Mouse (Mus musculus) kidney, postnatal 0 days (tissue): ENCODE measurements around the gene Vgll4. TPM values are rescaled to one million over a fixed set of nuclear protein-coding genes. Genes with fewer than 3 reads are reported as not detected.

Experiments used
- ATAC-seq: fragments of 200-750 bp; cut with Nextera tagmentation; replicated peaks from 2 replicates; pipeline ENCODE4 v1.8.0; 2017; ENCODE audit warnings: low read depth, moderate number of reproducible peaks, moderate TSS enrichment, moderate library complexity; ENCODE audit not compliant: low FRiP score
- DNase-seq: peaks from one replicate; pipeline ENCODE4 v3.0.0-alpha.2; 2016; ENCODE audit warnings: low spot score
- H3K27ac ChIP-seq: fragments of 300-500 bp; sonication (generic); 2 replicates; pipeline ENCODE4 v1.5.1; 2014; ENCODE audit warnings: mild to moderate bottlenecking
- H3K27me3 ChIP-seq: fragments of 300-500 bp; sonication (generic); 2 replicates; pipeline ENCODE4 v1.6.1; 2014; ENCODE audit warnings: low read length, mixed read lengths; ENCODE audit not compliant: insufficient read depth
- H3K36me3 ChIP-seq: fragments of 300-500 bp; sonication (generic); 2 replicates; pipeline ENCODE4 v1.6.1; 2014; ENCODE audit warnings: low read length, mixed read lengths; ENCODE audit not compliant: insufficient read depth
- H3K4me1 ChIP-seq: fragments of 300-500 bp; sonication (generic); replicated peaks from 2 replicates; pipeline ENCODE4 v1.6.1; 2014; ENCODE audit warnings: antibody characterized with exemption, low read length, mixed read lengths; ENCODE audit not compliant: insufficient read depth
- H3K4me2 ChIP-seq: fragments of 300-500 bp; sonication (generic); 2 replicates; pipeline ENCODE4 v1.6.1; 2014; ENCODE audit warnings: mild to moderate bottlenecking, low read length, moderate library complexity, mixed read lengths
- H3K4me3 ChIP-seq: fragments of 300-500 bp; sonication (generic); replicated peaks from 2 replicates; pipeline ENCODE4 v1.5.1; 2014; ENCODE audit warnings: low read depth, low read length
- H3K9ac ChIP-seq: fragments of 300-500 bp; sonication (generic); 2 replicates; pipeline ENCODE4 v1.6.1; 2014; ENCODE audit warnings: low read depth, low read length
- H3K9me3 ChIP-seq: fragments of 300-500 bp; sonication (generic); replicated peaks from 2 replicates; pipeline ENCODE4 v1.6.1; 2016; ENCODE audit warnings: low read length, inconsistent platforms, mixed read lengths
- CTCF ChIP-seq: IDR thresholded peaks from 2 replicates; pipeline ENCODE4 v1.5.1; 2016; ENCODE audit warnings: antibody characterized with exemption, low read depth, mild to moderate bottlenecking, moderate library complexity
- WGBS: fragments of 180-500 bp; shearing (Covaris S2); extraction: QIAGEN DNeasy Blood & Tissue Kit; methylation state at CpG from one replicate; pipeline ENCODE4 v1.1.7; 2014; 5-methylcytosine and 5-hydroxymethylcytosine counted together
- polyA plus RNA-seq: library from polyadenylated mRNA; unstranded; fragments of >200 nt; fragmentation: Nextera tagmentation; extraction: Ambion mirVana; gene quantifications from 2 replicates; pipeline ENCODE4 v1.2.1, GENCODE M21; 2015

Vgll4 gene
- polyA plus RNA-seq, 1 experiment from 2014 or later = 97.2 TPM

DNA sequence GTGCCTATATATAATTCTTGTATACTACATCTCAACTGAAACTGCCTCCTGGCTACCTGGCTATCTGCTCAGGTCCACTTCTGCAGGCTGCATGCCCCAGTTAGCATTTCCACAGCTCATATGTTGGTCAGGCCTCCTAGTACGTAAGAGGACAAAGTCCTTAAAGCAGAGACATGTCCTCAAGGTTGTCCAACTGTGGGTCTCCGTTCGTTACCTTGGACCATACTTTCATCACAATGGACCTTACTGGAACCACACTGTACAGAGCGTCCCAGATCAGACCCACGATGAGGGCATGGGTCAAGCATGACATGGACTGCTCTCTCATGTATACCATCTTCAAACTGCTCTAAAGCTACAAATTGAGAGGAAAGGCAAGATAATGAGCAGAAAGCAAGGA, 16.2 kb downstream of the Vgll4 start:
- DNase-seq = no peak
- no peaks in the 10 kb centered on the region for H3K27me3 ChIP-seq
- 92% methylated on average over 5 of the region's 5 CpGs for WGBS

DNA sequence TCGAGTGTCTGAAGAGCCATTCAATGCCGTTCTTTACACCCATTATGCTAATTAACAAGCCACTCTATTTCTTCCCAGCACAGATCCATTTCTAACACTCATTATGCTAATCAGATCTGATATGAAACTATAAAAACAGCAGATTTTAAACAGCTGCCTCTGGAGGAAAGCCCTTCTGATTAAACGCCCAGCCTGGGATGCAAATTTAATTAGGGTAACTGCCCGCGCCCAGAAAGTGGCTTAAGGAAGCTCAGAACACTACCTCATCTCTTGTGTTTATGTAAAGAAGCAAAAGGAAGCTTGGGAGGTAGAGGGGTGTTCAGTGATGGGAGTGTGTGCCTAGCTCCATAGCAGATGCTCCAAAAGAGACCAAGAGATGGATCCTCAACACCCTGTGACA, 17.4 kb downstream of the Vgll4 start:
- H3K36me3 ChIP-seq = no peaks in the 10 kb centered on the region
- no peak overlapping the region for H3K27ac ChIP-seq
- no peak for ATAC-seq
- no peak overlapping the region for H3K9ac ChIP-seq
- DNase-seq = no peak
- no peak for TF ChIP-seq CTCF
- no peaks in the 10 kb centered on the region for H3K4me1 ChIP-seq
- no peaks in the 10 kb centered on the region for H3K27me3 ChIP-seq
- H3K4me3 ChIP-seq = no peak overlapping the region
- WGBS = 62% methylated on average over 5 of the region's 5 CpGs
- no peak overlapping the region for H3K4me2 ChIP-seq
- H3K9me3 ChIP-seq = no peaks in the 10 kb centered on the region

More for the DNA sequence above, 16.2 kb downstream of the Vgll4 start:
- no peak for ATAC-seq
- Histone ChIP-seq H3K4me1 (0 out of 2 replicates have a peak, but pooled peaks cover 3% of the 10 kb centered on the region), H3K27ac (no peak overlapping the region), H3K9ac (no peak overlapping the region), H3K4me3 (no peak overlapping the region), H3K36me3 (no peaks in the 10 kb centered on the region), H3K4me2 (no peak overlapping the region), H3K9me3 (no peaks in the 10 kb centered on the region)
- no peak for TF ChIP-seq CTCF

DNA sequence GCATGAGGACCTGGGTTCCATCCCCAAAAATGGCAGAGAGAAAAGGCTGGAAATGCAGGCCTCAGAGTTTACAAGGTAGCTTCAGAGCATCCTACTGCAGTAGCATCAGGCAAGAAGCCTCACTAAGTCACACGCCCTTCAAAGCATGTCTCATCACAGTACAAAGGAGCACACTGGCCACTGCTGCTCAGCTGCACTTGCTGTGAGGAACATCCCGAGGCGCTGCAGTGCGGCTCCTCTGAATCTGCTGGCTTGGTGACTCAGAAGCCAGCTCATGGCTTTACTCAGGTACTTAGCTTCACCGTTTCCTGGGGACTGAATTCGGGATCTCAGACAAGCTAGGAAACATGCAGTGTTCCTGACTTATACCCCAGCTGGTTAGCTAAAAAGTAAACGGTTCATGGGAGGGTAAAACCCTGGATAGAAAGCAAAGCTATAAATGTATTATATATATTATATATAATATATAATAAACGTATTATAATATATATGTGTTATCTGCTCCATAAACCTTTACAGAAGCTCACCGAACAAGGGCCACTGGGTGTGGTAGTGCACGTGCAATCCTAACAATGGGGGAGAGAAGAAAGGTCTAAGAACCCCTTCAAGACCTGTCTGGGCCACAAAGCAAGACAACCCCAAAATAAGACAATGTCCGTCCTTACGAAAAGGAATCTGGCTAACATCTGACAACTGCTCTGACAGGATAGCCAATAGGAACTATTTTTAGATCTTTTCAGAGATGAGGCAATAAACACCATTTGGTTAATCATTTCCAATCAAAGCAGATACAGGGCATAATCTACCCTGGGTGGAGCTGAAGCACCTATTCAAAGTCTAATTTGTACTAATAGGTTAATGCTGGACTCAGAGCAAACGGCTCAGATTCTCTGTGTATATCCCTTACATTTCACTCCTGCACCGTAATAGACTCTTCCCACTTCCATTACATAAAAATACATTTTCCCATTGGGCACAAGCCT, 25.0 kb downstream of the Vgll4 start:
- TF ChIP-seq CTCF = no peak
- Histone ChIP-seq H3K9ac (no peak overlapping the region), H3K36me3 (no peaks in the 10 kb centered on the region), H3K4me2 (no peak overlapping the region), H3K4me3 (no peak overlapping the region), H3K9me3 (no peaks in the 10 kb centered on the region), H3K4me1 (no peaks in the 10 kb centered on the region), H3K27ac (no peak overlapping the region), H3K27me3 (no peaks in the 10 kb centered on the region)
- no peak for ATAC-seq
- no peak for DNase-seq
- 88% methylated on average over 14 of the region's 14 CpGs for whole genome bisulfite sequencing

DNA sequence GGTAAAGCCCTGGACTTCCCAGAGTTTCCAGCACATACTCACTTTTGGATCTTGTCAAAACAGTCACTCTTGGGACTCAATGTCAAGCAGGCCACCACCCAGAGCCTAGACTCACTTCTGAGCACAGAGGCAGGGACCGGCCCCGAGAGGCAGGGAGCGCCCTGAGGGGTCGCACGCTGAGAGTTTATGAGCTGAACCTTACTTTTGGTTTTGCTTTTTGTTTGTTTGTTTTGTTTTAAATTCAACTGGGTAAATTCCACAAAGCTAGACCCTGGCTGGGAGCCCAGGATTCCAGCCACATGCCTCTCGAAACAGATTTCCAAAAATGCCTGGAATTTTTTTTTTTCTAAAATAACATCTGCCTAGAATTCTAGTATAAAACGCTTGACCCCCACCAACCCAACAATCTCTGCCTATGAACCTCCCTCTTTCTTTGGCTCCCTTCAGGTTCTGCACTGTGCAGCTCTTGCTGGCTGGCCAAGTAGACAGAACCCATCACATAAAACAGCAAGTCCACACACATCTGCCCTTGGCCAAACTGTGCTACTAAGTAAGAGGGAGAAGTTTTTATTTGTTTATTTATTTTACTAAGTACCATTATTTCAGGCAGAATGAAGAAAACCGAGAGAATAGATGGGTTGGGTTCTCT, 28.5 kb downstream of the Vgll4 start:
- no peaks in the 10 kb centered on the region for H3K4me1 ChIP-seq
- peak overlapping the region; percentile 31; the same call in 1 of the 2 replicates for H3K27ac ChIP-seq
- DNase-seq = peak; percentile 81
- no peak overlapping the region for H3K9ac ChIP-seq
- ATAC-seq = no peak
- H3K36me3 ChIP-seq = no peaks in the 10 kb centered on the region
- no peak for TF ChIP-seq CTCF
- H3K4me3 ChIP-seq = no peak overlapping the region
- 46% methylated on average over 8 of the region's 8 CpGs for WGBS
- no peaks in the 10 kb centered on the region for H3K9me3 ChIP-seq
- H3K27me3 ChIP-seq = no peaks in the 10 kb centered on the region
- H3K4me2 ChIP-seq = peak overlapping the region; percentile 25; the same call in 1 of the 2 replicates

DNA sequence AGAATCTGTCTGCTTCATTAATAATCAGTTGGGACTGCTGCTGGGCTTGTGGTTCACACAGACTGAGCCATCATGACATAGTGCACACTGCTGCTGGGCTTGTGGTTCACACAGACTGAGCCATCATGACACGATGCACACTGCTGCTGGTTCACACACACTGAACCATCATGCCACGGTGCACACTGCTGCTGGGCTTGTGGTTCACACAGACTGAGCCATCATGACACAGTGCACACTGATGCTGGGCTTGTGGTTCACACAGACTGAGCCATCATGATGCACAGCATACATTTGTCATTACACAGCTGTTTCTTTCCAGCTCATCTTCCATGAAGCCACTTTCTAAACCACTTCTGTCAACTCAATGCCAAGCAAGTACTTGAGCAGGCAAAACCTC, 30.1 kb downstream of the Vgll4 start:
- no peaks in the 10 kb centered on the region for H3K9me3 ChIP-seq
- H3K27me3 ChIP-seq = no peaks in the 10 kb centered on the region
- no peaks in the 10 kb centered on the region for H3K36me3 ChIP-seq
- no peak for ATAC-seq
- no peaks in the 10 kb centered on the region for H3K4me1 ChIP-seq
- no peak for DNase-seq
- H3K9ac ChIP-seq = no peak overlapping the region
- WGBS = 95% methylated on average over 2 of the region's 2 CpGs
- H3K4me2 ChIP-seq = no peak overlapping the region
- H3K4me3 ChIP-seq = no peak overlapping the region
- TF ChIP-seq CTCF = no peak
- H3K27ac ChIP-seq = no peak overlapping the region

DNA sequence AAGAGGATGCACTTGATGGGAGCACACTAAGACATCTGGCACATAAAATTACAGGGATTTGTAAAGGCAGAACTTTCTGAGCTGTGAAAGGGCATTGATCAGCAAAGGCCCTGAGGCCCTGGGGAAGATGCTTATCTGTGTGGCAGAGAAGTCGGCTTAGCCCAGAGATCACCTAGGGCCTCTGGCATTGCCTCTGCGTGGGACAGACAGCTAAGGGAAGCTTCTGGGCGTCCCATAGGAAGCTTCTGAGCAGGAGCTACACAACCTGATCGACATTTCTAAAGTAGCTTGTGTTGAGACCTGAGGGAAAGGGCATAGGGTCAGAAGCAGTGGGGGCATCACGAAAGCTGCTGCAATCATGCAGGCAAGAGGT, 32.9 kb downstream of the Vgll4 start:
- WGBS = 75% methylated on average over 5 of the region's 5 CpGs
- no peak for TF ChIP-seq CTCF
- no peak overlapping the region for H3K4me2 ChIP-seq

More for the DNA sequence above, 32.9 kb downstream of the Vgll4 start:
- H3K9me3 ChIP-seq = no peaks in the 10 kb centered on the region
- H3K27me3 ChIP-seq = no peaks in the 10 kb centered on the region
- no peak overlapping the region for H3K9ac ChIP-seq
- no peak for ATAC-seq
- DNase-seq = no peak
- no peak overlapping the region for H3K4me3 ChIP-seq
- H3K36me3 ChIP-seq = no peaks in the 10 kb centered on the region
- no peak overlapping the region for H3K27ac ChIP-seq
- peaks cover 4% of the 10 kb centered on the region; the same call in 1 of the 2 replicates for H3K4me1 ChIP-seq
